Mouse (Mus musculus): ENCODE measurements at regions not wholly inside any gene's neighbourhood (a gene's known extent, or its start where the extent isn't known, plus 50 kb on each side); places are given as distances from the start of the nearest gene placed in this dataset.

- no peak for DNase-seq (ENCODE audit: low read depth, low spot score)
Measured at GRCm38 (mm10) chr6:118330496-118330895, 88.8 kb downstream of the Bms1 start.

DNA sequence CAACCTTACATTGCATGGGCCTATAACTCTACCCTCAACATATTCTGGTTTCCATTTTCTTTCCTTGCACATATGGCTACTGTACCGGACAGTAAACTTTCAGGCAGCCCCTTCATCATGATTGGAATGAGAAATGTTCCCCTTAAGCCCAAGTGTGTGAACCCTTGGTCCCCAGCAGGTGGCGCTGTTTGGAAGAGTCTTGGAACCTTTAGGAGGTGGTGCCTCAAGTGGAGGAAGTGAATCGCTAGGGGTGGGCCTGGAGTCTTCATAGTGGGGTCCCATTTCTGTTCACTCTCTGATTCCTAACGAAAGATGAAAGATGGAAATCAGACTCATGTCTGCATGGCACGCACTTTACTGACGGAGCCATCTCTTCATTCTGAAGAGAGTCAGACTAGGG, 91.8 kb downstream of the Bms1 start:
- peak; percentile 34 for DNase-seq (ENCODE audit: low read depth, low spot score)

DNA sequence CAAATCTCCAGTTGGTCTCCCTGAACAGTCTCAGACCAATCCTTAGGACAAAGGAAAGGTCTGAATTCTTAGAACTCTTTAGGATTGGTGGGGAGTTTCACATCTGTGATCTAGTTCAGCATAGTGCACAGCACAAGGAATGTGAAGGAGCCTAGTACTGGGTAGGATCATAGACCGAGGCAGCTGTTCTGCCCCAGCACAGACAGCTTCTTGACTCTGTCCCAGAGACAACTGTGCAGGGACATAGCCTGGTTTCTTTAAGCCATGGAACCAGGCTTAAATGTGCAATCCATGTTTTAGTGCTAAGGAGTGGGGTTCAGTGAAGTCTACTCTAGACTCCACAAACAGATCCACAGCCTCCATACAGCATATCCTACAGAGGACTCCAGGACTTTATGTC, 93.6 kb downstream of the Bms1 start:
- DNase-seq (ENCODE audit: low read depth, low spot score) = no peak

DNA sequence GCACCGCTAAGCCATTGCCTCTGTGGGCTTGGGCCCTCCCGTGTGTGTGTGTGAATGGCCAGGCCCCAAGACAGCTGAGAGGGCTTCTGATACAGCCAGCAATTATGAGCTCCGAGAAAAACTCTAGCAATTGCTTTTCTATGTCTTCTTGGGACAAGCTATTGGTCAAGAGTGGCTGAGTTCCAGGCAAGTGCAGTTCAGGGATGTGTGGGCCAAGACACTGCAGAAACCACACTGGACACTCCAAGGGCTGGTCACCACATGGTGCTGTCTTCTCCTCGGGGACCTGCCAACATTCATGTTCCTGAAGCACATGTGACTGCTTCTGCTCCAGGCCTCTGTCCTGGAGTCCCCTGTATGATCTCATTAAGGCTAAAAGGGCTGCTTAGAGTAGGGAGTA, 94.7 kb downstream of the Bms1 start:
- no peak for DNase-seq (ENCODE audit: low read depth, low spot score)

DNA sequence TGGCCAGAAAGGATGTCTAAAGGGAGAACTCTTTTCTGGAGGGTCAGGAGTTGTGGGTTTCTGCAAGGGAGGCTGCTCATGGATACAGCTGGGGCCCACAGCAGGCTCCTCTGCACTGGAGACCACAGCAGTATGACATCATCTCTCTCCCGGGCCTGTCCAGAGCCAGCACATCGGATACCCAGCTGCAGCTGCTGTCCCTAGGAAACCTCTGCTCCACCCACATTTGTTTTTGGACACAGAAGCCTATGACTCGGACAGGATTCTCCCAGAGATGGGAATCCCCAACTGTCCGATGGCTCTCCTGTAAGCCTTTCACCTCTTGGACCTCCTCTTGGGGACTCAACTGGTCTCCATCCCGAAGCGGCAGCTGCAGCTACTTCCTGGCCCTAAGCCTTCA, 96.2 kb downstream of the Bms1 start:
- DNase-seq (ENCODE audit: low read depth, low spot score) = peak; percentile 70

GRCm38 (mm10) chr6:118322631-118323030, 96.6 kb downstream of the Bms1 start:
- DNase-seq (ENCODE audit: low read depth, low spot score) = no peak

- no peak for DNase-seq (ENCODE audit: low read depth, low spot score)
Measured at GRCm38 (mm10) chr6:118322061-118322460, 97.2 kb downstream of the Bms1 start.

DNA sequence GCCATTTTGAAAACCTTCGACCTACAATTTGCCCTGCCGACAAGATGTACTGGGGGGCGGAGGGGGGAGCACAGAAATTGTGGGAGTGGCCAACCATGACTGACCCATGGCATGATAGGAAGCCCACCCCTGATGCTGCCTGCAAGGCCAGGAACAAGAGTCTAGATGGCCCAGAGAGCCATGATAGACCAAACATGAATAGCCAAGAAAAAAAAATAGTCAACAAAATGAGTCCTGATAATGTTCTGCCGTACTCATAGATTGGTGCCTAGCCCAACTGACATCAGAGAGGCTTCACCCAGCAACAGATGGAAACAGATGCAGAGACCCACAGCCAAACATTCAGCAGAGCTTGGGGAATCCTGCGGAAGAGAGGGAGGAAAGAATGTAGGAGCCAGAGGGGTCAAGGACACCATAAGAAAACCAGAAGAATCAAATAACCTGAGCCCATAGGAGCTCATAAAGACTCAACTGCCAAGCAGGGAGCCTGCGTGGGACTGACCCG, 99.2 kb downstream of the Bms1 start:
- DNase-seq (ENCODE audit: low read depth, low spot score) = no peak

- DNase-seq (ENCODE audit: low read depth, low spot score) = no peak
Measured at GRCm38 (mm10) chr6:118315881-118316280, 103.4 kb downstream of the Bms1 start.

DNA sequence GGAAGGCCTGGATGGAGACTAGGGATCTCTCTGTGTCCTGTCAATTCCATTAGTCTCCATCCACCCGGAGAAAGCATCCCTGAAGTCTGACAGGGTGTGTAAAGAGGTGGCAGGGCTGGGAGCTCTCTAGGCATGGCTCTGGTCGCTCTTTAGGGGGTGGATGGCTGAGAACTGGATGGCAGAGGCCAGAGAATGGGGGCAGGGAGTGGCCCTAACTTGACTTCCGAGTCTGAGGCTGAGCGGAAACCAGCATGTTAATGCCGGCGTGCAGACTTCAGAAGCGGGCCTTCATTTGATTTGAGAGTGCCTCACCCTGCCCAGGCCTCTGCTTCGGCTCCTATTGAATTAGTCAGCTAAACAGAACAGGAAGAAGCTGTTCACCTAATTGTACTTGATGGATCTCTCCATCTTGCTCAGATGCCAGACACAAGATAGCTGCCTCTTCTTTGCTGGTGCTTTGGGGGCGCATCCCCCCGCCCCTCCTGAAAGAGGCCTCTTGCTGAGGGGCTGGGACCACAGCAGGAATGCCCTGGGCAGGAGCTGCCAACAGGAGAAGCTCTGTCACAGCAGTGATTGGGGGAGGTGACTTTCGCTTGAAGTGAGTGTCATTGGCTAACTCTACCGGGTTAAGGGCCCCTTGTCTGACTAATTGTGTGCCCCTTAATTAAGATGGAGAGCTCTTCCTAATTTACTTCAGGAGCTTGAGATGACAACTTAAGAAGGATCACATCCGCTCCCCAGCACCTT, 104.2 kb downstream of the Bms1 start:
- DNase-seq (ENCODE audit: low read depth, low spot score) = no peak

DNA sequence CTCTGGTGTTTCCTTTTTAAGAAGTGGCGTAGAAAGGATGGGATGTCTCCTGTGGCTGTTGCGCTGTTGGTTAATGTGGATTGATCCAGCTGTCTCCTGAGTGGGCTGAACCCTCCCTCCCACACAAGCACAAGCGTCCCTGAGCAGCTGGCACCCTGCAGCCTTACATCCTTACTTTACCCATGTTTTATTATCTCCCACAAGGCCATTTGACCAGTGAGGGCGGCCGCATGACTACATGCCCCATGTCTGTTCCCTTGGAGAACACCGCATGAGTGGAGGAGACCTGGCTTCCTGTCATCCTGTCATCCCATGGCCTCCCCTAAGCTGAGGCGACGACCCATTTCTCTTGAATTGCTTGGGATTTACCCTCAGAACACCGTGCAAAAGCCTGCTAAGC, 108.2 kb downstream of the Bms1 start:
- no peak for DNase-seq (ENCODE audit: low read depth, low spot score)

DNA sequence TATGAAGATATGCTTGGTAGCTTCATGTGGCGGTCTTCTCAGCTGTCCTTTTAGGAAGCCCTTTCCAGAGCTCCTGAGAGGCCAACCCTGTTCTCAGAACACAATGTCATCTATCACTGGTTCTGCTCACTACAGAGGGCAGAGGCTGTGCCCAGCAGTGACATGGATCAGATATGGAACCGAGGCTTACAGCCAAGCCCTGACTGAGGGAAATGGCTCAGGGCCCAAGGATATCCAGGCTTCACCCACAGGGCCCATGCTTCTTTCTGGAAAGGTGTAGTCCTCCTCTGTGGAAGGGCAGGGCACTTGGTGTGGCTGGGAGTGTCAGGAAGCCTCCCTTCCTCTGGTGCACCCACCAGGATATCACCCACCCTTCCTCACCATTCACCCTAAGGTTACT, 109.4 kb downstream of the Bms1 start:
- DNase-seq (ENCODE audit: low read depth, low spot score) = no peak

DNA sequence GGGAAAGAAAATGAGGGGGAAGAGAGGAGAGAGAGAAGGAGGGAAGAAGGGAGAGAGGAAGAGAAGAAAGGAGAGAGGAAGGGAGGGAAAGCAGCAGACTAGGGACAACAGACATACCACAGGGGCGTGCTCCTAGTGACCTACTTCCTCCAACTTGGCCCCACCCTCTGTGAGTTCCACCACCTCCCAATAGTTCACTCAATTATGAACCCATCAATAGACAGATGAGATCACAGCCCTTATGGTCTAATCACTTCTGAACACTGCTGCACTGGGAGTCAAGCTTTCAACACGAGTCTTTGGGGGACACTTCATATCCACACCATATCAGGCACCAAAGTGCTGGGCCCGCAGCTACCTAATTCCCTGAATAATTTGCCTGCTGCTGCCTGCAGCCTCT, 110.7 kb downstream of the Bms1 start:
- DNase-seq (ENCODE audit: low read depth, low spot score) = no peak

DNA sequence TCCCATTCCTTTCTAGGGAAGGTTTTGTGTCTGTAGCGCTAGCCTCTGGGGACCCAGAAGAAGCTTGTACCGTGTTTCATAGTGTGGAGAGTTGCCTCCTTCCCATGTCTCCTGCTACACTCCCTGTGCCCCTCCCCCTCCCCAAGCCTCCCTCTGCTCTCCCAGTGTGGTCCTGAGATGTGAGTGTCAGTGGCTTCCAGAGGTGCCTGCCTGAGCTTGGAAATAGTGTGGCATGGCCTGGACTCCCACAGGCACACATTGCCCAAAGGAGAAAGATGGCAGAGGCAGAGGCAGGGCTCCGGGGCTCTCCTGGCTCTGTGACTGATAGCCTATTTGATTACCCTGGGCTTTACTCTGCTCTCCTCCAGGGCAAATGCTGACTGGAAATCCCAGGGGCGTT, 110.0 kb upstream of the Ret start:
- no peak for DNase-seq (ENCODE audit: low read depth, low spot score)

GRCm38 (mm10) chr6:118305209-118305608, 107.7 kb upstream of the Ret start:
- DNase-seq (ENCODE audit: low read depth, low spot score) = no peak

DNA sequence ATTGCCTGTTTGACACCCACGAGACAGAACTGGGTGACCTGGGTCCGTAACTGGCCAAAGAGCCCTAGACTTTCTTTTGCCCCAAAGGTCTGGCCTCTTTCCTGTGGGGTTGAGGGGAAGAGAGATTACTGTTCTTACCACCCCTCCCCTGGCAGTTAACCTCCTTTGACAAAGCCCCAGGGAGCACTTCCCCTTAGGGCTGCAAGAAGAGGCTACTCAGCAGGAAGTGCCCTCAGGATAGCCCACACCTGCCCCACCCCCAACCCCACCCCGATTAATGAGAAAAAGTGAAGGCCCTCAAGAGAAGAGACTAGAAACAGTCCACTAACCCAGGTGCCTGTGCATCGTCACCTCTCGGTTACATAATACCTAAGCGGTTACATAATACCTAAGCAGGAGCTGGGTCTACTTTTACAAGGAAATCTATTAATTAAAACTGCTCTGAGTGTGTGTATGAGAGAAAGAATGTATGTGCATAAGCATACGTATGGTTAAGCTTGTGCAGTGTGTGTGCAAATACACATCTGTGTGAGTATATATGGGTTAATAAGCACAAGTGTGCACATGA, 105.3 kb upstream of the Ret start:
- DNase-seq (ENCODE audit: low read depth, low spot score) = no peak

DNA sequence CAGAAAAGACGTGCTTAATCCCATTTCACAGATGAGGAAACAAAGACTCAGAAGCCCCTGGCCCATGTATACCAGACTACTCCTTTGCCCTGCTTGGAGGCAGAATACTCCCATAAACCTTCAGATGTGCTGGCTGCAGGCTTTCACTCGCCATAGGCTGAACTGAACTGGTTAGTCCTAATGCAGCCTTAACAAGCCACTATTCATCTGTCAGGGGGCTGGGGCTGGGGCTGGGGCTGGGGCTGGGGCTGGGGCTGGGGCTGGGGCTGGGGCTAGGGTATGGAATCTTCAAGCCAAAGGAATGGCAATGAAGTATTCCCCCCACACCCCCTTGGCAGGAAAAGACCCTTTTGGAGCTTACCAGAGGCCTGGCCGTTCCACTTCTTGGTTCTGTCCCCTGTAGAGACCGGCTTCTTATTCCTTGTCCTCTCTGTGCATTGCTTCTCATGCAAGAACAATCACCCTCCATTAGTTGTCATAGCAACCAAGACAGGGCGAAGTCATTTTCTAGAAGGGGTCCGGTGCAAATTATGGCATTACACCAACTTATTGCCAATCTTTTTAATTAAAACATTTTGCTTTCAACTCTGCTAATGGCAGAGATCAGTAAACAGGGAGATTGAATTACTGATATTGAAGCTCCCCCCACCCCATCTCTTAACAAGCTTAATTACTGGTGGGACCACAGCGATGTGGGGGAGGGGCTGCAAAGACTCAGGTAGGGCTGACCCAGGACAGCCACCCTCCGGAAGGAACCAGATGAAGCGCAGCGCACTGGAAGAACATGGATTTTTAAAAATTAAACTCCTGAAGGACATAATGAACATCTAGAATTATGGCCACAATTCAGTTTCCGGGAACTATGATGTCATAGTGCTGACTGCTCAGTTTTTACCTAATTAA, 104.6 kb upstream of the Ret start:
- no peak for DNase-seq (ENCODE audit: low read depth, low spot score)

GRCm38 (mm10) chr6:118300781-118301180, 103.3 kb upstream of the Ret start:
- no peak for DNase-seq (ENCODE audit: low read depth, low spot score)

- DNase-seq (ENCODE audit: low read depth, low spot score) = no peak
Measured at GRCm38 (mm10) chr6:118297576-118297975, 100.1 kb upstream of the Ret start.

DNA sequence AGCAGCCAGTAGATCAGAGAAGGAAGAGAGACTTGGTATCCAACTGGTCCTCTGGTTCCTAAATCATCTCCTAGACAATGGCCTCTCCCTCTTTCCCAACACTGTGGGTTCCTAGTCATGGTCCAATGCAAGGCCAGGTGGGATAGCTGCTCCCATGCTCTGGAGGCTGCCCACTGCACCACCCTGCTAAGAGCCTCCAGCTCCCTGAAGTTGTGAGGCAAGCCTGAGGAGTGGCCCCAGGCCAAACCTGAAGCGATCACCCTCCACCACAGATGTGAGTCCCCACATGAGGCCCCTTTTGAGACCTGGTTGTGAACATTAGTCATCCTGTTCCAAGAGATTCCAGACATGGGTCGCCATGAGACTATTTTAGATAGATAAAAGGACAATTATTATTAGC, 96.5 kb upstream of the Ret start:
- DNase-seq (ENCODE audit: low read depth, low spot score) = no peak

DNA sequence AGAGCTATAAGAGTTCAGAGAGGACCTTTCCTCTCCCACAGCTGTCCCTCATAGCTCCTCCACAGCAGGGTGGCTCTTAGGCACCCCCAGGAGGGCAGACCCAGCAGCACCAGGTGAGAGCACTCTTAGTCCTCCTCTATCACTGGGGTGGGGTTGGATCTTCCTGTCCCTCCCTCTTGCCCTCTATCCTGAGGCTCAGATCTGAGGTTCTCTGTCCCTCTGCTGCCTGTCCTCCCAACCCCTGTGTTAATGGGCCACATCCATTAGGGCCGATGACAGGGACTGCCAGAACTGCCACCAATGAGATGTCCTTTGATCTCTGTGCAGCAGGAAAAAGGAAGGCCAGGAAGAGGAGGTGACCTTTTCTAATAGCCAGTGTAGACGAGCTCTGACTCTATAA, 95.4 kb upstream of the Ret start:
- no peak for DNase-seq (ENCODE audit: low read depth, low spot score)

GRCm38 (mm10) chr6:118292272-118292671, 94.8 kb upstream of the Ret start:
- no peak for DNase-seq (ENCODE audit: low read depth, low spot score)

DNA sequence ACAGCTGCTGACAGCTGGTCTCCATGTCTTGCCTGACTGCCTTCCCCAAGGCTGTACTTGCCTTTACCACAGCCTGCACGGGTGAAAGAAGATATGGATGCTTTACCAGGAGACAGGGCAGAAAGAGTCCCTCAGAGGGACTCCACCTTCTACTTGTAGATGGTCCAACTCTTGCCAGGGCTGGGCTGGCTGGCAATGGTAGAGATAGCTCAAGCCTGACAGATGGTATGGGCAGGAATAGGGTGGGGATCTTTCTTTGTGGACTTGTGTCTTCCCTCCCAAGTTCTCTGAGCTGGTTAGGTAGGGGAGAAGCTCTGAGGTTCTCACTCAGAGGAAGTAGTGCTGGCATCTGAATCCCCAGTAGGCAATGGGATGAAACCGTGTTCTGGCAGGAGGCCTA, 93.9 kb upstream of the Ret start:
- DNase-seq (ENCODE audit: low read depth, low spot score) = no peak

Data from 3T3-L1 (cell line).